Mouse (Mus musculus): ENCODE results near the gene Adra1d.

Gene Adra1d

DNA sequence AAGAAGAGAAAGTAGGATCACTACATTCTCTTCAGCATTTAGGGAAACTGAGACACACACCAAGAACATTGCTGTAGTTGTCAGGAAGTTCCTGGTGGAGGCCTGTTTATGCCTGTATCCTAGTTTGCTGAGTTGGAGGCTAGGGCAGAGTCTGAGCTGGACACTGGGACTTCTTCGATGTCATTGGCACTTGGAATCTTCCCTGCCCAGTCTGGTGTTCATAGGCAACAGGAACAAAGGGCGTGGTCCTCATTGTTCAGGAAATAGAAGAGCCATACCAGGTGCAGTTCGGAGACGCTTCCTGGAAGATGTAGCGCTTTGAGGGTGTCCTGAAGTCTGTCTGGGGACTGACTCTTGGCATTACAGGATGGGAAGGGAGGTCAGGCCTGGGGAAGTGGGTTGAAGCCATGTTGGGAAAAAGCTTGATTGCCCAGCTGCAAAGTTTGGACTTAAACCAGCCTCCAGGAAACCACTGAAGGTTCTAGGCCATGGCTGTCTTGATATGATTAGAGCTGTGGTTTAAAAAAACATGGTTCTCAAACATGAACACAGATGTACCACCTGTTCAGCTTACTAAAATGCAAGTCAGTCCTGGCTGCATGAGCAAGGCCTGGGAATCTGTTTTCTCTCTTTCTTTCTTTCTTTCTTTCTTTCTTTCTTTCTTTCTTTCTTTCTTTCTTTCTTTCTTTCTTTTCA lies 65.8 kb downstream of the Adra1d start:
- no peak for DNase-seq (ENCODE audit: low spot score in 2 of 2)

Measured in spleen, postnatal 36 days (tissue).